Mouse (Mus musculus) megakaryocyte, embryonic 14.5 days (primary cell): ENCODE results near the gene Cyb5b. TPM values are rescaled to one million over a fixed set of nuclear protein-coding genes. Genes with fewer than 3 reads are reported as not detected.

Source experiments
- H3K27me3 ChIP-seq: replicated peaks from 2 replicates; pipeline ENCODE3; 2012; ENCODE audit warnings: inconsistent platforms
- H3K36me3 ChIP-seq: replicated peaks from 2 replicates; pipeline ENCODE3; 2012; ENCODE audit warnings: low read length, inconsistent platforms, mixed read lengths
- H3K4me1 ChIP-seq: 2 replicates; pipeline ENCODE4 v1.6.1; 2012; ENCODE audit warnings: inconsistent platforms
- H3K4me3 ChIP-seq: replicated peaks from 2 replicates; pipeline ENCODE3; 2012; ENCODE audit warnings: moderate library complexity, mild to moderate bottlenecking, inconsistent platforms
- H3K9me3 ChIP-seq: 2 replicates; pipeline ENCODE4 v1.6.1; 2012; ENCODE audit warnings: inconsistent platforms
- FLI1 ChIP-seq: IDR thresholded peaks from 2 replicates; pipeline ENCODE4 v1.6.1; 2012; ENCODE audit warnings: low read length, inconsistent platforms, mixed read lengths
- GATA1 ChIP-seq: IDR thresholded peaks from 3 replicates; pipeline ENCODE4 v1.6.1; 2012; ENCODE audit warnings: mixed read lengths, low read length, inconsistent platforms, borderline replicate concordance
- polyA plus RNA-seq: library from polyadenylated mRNA; stranded (reverse); fragments of >175 nt; gene quantifications from 2 replicates; pipeline ENCODE4 v1.2.3, GENCODE M21; 2012; ENCODE audit warnings: low replicate concordance; ENCODE audit not compliant: insufficient read depth

Gene Cyb5b
- polyA plus RNA-seq, 1 experiment, result 13.0 TPM

DNA sequence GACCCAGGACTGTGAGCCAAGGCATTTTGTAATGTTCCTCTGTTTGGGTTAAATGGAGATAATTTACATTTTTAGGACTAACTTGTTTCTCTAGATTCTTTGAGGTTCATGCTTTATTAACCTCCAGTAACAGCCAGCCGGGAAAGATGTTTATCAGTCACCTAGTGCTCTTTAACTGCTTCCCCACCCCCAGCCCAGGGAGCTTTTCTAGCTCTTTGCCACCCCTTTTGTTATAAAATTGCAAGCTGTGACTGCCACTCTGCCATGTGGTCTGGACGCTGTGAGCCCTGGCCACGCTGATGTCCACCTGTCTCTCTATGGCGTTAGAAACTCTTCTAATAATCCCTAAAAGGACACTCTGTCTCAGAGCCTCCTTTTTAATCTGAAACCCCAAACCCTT, 6.9 kb upstream of the Cyb5b start:
- no peaks in the 10 kb centered on the region for H3K36me3 ChIP-seq
- H3K4me3 ChIP-seq, result no peak overlapping the region
- H3K27me3 ChIP-seq, result peaks cover 1% of the 10 kb centered on the region
- no peaks in the 10 kb centered on the region for H3K9me3 ChIP-seq
- H3K4me1 ChIP-seq, result peaks cover 14% of the 10 kb centered on the region
- no peak for TF ChIP-seq FLI1
- no peak for TF ChIP-seq GATA1

DNA sequence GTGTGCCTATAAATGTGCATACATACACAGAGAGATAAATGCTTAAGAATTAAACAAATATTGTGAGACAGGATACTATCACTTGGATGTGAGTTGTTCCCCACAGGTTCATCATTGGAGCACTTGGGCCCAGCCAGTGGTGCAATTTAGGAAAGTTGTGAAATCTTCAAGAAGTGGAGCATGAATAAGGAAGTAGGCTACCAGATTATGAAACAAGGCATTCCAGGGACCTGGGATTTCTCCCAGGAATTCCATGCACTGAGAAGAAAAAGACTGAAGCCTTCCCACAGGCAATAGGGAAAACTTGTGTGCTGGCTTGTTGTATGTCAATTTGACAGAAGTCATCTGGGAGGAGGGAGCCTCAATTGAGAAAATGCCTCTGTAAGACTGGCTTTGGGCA, 4.3 kb upstream of the Cyb5b start:
- H3K4me3 ChIP-seq, result no peak overlapping the region
- TF ChIP-seq FLI1 (no peak), GATA1 (no peak)
- peaks cover 9% of the 10 kb centered on the region for H3K4me1 ChIP-seq
- H3K27me3 ChIP-seq, result peaks cover 1% of the 10 kb centered on the region
- no peaks in the 10 kb centered on the region for H3K36me3 ChIP-seq
- no peaks in the 10 kb centered on the region for H3K9me3 ChIP-seq

- Histone ChIP-seq H3K36me3 (peaks cover 15% of the 10 kb centered on the region), H3K9me3 (no peaks in the 10 kb centered on the region)
- TF ChIP-seq FLI1 (no peak), GATA1 (no peak)
Measured at GRCm38 (mm10) chr8:107148802-107149201, 1.6 kb upstream of the Cyb5b start.

DNA sequence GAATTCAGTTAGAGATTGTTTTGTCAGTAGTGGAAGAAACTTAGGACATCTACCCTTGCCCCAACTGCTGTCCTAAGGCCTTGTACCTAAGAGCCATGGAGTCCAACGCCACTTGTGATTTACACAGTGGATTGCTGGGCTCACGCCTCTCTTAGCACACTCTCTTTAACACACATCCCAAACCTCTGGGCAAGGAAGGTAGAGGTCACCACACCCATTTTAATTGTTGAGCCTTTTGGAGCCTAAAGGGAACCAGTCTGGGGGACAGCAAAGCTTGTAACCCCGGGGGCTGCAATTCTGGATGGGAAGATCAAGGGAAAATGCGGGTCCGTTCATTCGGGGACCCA, 410 bp upstream of the Cyb5b start:
- H3K27me3 ChIP-seq, result no peaks in the 10 kb centered on the region
- peak overlapping the region; percentile 99 for H3K4me3 ChIP-seq
- H3K4me1 ChIP-seq, result peaks cover 25% of the 10 kb centered on the region

More at GRCm38 (mm10) chr8:107148802-107149201, 1.6 kb upstream of the Cyb5b start:
- peaks cover 1% of the 10 kb centered on the region for H3K27me3 ChIP-seq
- no peak overlapping the region for H3K4me3 ChIP-seq
- peaks cover 23% of the 10 kb centered on the region for H3K4me1 ChIP-seq

DNA sequence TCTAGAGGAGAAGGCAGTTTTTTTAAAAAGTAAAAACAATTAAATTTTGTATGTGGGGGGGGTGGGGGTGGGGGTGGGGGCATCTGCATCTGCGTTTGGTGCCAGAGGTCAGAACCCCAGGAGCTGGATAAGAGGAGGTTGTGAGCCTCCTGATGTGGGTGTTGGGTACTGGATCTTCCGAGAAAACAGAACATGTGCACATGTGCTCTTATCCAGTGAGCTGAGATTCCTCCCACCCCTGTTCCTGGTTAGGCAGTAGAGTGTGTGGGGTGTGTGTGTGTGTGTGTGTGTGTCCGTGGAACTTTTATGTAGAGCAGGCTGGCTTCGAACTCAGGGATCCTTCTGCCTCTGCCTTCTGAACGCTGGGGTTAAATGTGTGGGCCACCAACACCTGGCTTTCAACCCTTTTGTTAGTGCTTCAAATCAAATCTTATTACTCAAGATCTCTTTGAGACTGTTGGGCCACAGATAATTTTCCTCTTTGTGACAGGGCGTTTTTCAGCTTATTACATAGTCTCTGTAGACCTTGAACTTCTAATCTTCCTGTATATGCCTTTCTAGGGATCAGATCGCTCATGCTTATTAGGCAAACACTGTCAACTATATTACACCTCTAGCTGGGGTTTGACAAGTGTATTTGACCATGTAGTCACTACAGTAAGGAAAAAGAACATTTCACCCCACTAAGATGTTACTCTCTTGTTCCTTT, 926 bp downstream of the Cyb5b start:
- Histone ChIP-seq H3K36me3 (peaks cover 38% of the 10 kb centered on the region), H3K27me3 (no peaks in the 10 kb centered on the region), H3K9me3 (no peaks in the 10 kb centered on the region), H3K4me3 (peak overlapping the region; percentile 99), H3K4me1 (peaks cover 25% of the 10 kb centered on the region)
- TF ChIP-seq FLI1, result no peak
- TF ChIP-seq GATA1, result no peak

More for the DNA sequence above, 410 bp upstream of the Cyb5b start:
- TF ChIP-seq GATA1 (no peak), FLI1 (no peak)
- H3K9me3 ChIP-seq, result no peaks in the 10 kb centered on the region
- H3K36me3 ChIP-seq, result peaks cover 26% of the 10 kb centered on the region

DNA sequence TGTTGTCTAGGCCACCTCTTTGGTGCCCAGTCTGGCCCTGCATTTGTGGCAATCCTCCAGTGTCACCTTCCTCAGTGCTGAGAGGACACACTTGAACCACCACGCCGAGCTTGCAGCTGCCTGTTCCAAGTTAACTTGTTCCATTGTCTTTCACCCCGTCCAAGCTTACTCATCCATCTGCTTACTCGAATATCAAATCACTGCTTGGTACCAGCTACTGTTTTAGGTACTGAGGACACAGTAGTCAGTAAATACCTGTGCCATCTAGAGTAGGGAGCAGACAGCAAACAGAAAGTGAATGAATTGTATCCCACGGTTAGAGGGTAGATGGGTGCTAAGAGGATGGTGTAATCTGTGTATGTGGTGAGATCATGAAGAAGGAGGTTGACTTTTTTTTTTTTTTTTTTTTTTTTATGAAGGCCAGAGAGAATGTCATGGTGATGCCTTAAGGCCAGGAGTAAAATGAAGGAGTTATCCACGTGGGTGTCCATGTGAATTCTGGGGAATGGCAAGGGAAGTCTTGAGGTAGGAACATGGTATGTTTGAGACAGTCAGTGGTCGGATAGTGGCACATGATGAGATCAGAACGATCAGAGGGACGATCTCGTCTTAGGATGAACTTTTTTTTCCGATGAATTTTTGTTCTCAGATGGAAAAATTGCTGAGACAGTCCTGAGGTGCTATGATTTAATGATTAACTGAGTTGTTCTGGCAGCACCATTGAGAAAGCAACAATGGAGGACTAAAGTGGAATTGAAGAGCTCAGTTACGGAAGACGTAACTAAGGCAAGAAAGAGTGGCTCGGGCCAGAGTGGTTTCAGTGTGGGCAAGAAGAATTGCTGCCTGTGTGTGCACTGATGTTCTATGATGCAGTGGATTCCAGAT, 3.1 kb downstream of the Cyb5b start:
- Histone ChIP-seq H3K9me3 (0 out of 2 replicates have a peak, but pooled peaks cover 3% of the 10 kb centered on the region), H3K27me3 (no peaks in the 10 kb centered on the region), H3K4me3 (peak overlapping the region; percentile 18), H3K36me3 (peaks cover 59% of the 10 kb centered on the region), H3K4me1 (peaks cover 39% of the 10 kb centered on the region)
- TF ChIP-seq FLI1, result no peak
- TF ChIP-seq GATA1, result no peak

- Histone ChIP-seq H3K27me3 (no peaks in the 10 kb centered on the region), H3K36me3 (peaks cover 82% of the 10 kb centered on the region), H3K9me3 (0 out of 2 replicates have a peak, but pooled peaks cover 3% of the 10 kb centered on the region), H3K4me1 (peaks cover 37% of the 10 kb centered on the region), H3K4me3 (no peak overlapping the region)
- TF ChIP-seq FLI1 (no peak), GATA1 (no peak)
Measured at GRCm38 (mm10) chr8:107156816-107157215, 6.4 kb downstream of the Cyb5b start.

GRCm38 (mm10) chr8:107157836-107158235, 7.4 kb downstream of the Cyb5b start:
- Histone ChIP-seq H3K4me1 (peaks cover 43% of the 10 kb centered on the region), H3K27me3 (no peaks in the 10 kb centered on the region), H3K36me3 (peaks cover 86% of the 10 kb centered on the region), H3K4me3 (no peak overlapping the region), H3K9me3 (0 out of 2 replicates have a peak, but pooled peaks cover 3% of the 10 kb centered on the region)
- TF ChIP-seq GATA1, result no peak
- no peak for TF ChIP-seq FLI1

DNA sequence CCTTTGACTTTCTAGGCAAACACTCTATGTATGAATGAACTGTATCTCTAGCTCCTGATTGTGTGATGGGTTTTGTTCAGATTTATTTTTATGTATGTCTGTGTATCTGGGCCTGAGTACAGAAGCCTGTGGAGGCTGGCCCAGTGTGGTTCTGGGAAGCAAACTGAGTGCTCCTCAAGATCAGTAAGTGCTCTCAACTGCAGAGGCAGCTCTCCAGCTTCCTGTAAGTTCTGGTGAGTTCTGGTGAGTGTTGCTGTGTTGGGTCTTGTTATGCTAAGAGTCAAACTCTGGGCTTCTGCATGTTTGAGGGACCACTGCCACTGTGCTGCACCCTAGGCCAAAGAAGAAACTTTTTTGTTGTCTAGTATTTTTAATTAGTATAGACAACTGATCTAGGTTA, 8.4 kb downstream of the Cyb5b start:
- TF ChIP-seq FLI1 (no peak), GATA1 (no peak)
- Histone ChIP-seq H3K36me3 (peaks cover 85% of the 10 kb centered on the region), H3K9me3 (0 out of 2 replicates have a peak, but pooled peaks cover 3% of the 10 kb centered on the region), H3K4me1 (peaks cover 41% of the 10 kb centered on the region), H3K27me3 (no peaks in the 10 kb centered on the region), H3K4me3 (no peak overlapping the region)
